Mouse (Mus musculus): Measurements from ENCODE around the gene Azin2.

DNA sequence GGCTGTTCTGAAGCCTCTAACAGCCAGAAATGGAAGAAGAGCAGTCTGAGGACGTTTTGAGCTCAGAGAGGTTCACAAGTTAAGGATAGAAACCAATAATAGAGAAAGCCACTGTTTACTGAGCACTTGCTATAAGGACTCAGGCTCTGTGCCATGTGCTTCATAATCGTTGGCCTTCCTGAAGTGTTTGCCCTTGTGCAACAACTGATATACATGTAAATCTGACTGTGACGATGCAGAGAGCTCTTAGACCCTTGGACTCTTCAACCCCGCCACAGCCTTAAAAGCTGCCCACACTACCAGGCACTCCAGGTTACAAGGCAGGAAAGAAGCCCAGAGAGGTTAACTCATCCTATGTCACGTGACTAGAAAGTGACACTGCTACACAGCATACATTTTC lies 6.8 kb upstream of the Azin2 start:
- TF ChIP-seq CTCF (IDR thresholded peaks at IDR 0.05 in 2 of 3, conservative IDR thresholded peaks at IDR 0.05 in 1 of 3; ENCODE audit: control insufficient read depth in 1 of 3, insufficient read depth in 1 of 3, low read depth in 2 of 3, low read length in 3 of 3, poor library complexity in 1 of 3, severe bottlenecking in 1 of 3) (no peak), ZC3H11A (IDR thresholded peaks at IDR 0.05; ENCODE audit: low read depth, low read length) (no peak), POLR2AphosphoS2 (IDR thresholded peaks at IDR 0.05; ENCODE audit: low read length) (no peak), BHLHE40 (IDR thresholded peaks at IDR 0.05; ENCODE audit: borderline replicate concordance, low read depth, low read length) (no peak), GATA1 (IDR thresholded peaks at IDR 0.05; ENCODE audit: low read depth, low read length) (no peak), POLR2A (IDR thresholded peaks at IDR 0.05; ENCODE audit: control insufficient read depth in 1 of 2, insufficient read depth in 1 of 2, low read depth in 1 of 2, low read length in 2 of 2, poor library complexity in 1 of 2) (no peak), USF1 (IDR thresholded peaks at IDR 0.05; ENCODE audit: low read depth, low read length) (0 out of 2 replicates have a peak, but pooled peaks have one; percentile 48), NRF1 (IDR thresholded peaks at IDR 0.05; ENCODE audit: insufficient read depth, low read depth, low read length, poor library complexity, severe bottlenecking) (no peak), TCF12 (IDR thresholded peaks at IDR 0.05; ENCODE audit: low read depth, low read length) (no peak), CHD2 (IDR thresholded peaks at IDR 0.05; ENCODE audit: low read length) (no peak), EP300 (IDR thresholded peaks at IDR 0.05; ENCODE audit: low read depth in 1 of 2, low read length in 2 of 2) (no peak), MAX (IDR thresholded peaks at IDR 0.05; ENCODE audit: low read length) (no peak), JUND (IDR thresholded peaks at IDR 0.05; ENCODE audit: low read depth, low read length) (no peak)

Data from MEL (cell line).